Mouse (Mus musculus): ENCODE results near the gene Mapk1. TPM values are rescaled to one million over a fixed set of nuclear protein-coding genes. Genes with fewer than 3 reads are reported as not detected.

Gene Mapk1
- polyA plus RNA-seq, 1 experiment from 2014 or later, result 177 TPM

GRCm38 (mm10) chr16:17029971-17030695 lies 47.0 kb downstream of the Mapk1 start:
- Histone ChIP-seq H3K36me3 (ENCODE audit: control insufficient read depth, insufficient read depth, low read length) (peaks cover 48% of the 10 kb centered on the region), H3K9me3 (ENCODE audit: control insufficient read depth, low read depth, low read length) (no peaks in the 10 kb centered on the region), H3K4me1 (ENCODE audit: control insufficient read depth, insufficient read depth, low read length) (no peaks in the 10 kb centered on the region), H3K9ac (replicated peaks; ENCODE audit: low read depth, low read length) (no peak overlapping the region), H3K4me2 (replicated peaks; ENCODE audit: low read depth, low read length) (no peak overlapping the region), H3K4me3 (ENCODE audit: low read depth, low read length) (no peak overlapping the region), H3K27ac (ENCODE audit: low read length) (no peak overlapping the region), H3K27me3 (ENCODE audit: control insufficient read depth, insufficient read depth, low read length) (no peaks in the 10 kb centered on the region)
- ATAC-seq (ENCODE audit: insufficient number of reproducible peaks, insufficient read depth, low FRiP score, low read depth), result no peak
- 81% methylated on average over 4 of the region's 4 CpGs for WGBS

GRCm38 (mm10) chr16:17033754-17034153 lies 50.6 kb downstream of the Mapk1 start:
- Histone ChIP-seq H3K27me3 (ENCODE audit: control insufficient read depth, insufficient read depth, low read length) (no peaks in the 10 kb centered on the region), H3K4me3 (ENCODE audit: low read depth, low read length) (no peak overlapping the region), H3K9me3 (ENCODE audit: control insufficient read depth, low read depth, low read length) (no peaks in the 10 kb centered on the region), H3K4me1 (ENCODE audit: control insufficient read depth, insufficient read depth, low read length) (no peaks in the 10 kb centered on the region), H3K27ac (ENCODE audit: low read length) (no peak overlapping the region), H3K36me3 (ENCODE audit: control insufficient read depth, insufficient read depth, low read length) (peaks cover 51% of the 10 kb centered on the region), H3K4me2 (replicated peaks; ENCODE audit: low read depth, low read length) (no peak overlapping the region), H3K9ac (replicated peaks; ENCODE audit: low read depth, low read length) (no peak overlapping the region)
- WGBS, result 91% methylated on average over 2 of the region's 2 CpGs
- no peak for ATAC-seq (ENCODE audit: insufficient number of reproducible peaks, insufficient read depth, low FRiP score, low read depth)

- H3K36me3 ChIP-seq (ENCODE audit: control insufficient read depth, insufficient read depth, low read length), result peaks cover 71% of the 10 kb centered on the region
- H3K27ac ChIP-seq (ENCODE audit: low read length), result no peak overlapping the region
- H3K9me3 ChIP-seq (ENCODE audit: control insufficient read depth, low read depth, low read length), result no peaks in the 10 kb centered on the region
- 97% methylated on average over 3 of the region's 3 CpGs for WGBS
- no peak overlapping the region for H3K4me3 ChIP-seq (ENCODE audit: low read depth, low read length)
- no peaks in the 10 kb centered on the region for H3K4me1 ChIP-seq (ENCODE audit: control insufficient read depth, insufficient read depth, low read length)
- ATAC-seq (ENCODE audit: insufficient number of reproducible peaks, insufficient read depth, low FRiP score, low read depth), result no peak
- no peak overlapping the region for H3K9ac ChIP-seq (replicated peaks; ENCODE audit: low read depth, low read length)
- no peaks in the 10 kb centered on the region for H3K27me3 ChIP-seq (ENCODE audit: control insufficient read depth, insufficient read depth, low read length)
- no peak overlapping the region for H3K4me2 ChIP-seq (replicated peaks; ENCODE audit: low read depth, low read length)
These were observed 57.5 kb downstream of the Mapk1 start for GRCm38 (mm10) chr16:17040716-17041115.

GRCm38 (mm10) chr16:17041417-17041816 lies 58.2 kb downstream of the Mapk1 start:
- Histone ChIP-seq H3K36me3 (ENCODE audit: control insufficient read depth, insufficient read depth, low read length) (peaks cover 64% of the 10 kb centered on the region), H3K27me3 (ENCODE audit: control insufficient read depth, insufficient read depth, low read length) (no peaks in the 10 kb centered on the region)
- 89% methylated on average over 1 of the region's 1 CpGs for WGBS

GRCm38 (mm10) chr16:17044320-17044719 lies 61.1 kb downstream of the Mapk1 start:
- Histone ChIP-seq H3K36me3 (ENCODE audit: control insufficient read depth, insufficient read depth, low read length) (peaks cover 56% of the 10 kb centered on the region), H3K4me1 (ENCODE audit: control insufficient read depth, insufficient read depth, low read length) (no peaks in the 10 kb centered on the region)

More at GRCm38 (mm10) chr16:17041417-17041816, 58.2 kb downstream of the Mapk1 start:
- no peak overlapping the region for H3K4me3 ChIP-seq (ENCODE audit: low read depth, low read length)
- H3K9me3 ChIP-seq (ENCODE audit: control insufficient read depth, low read depth, low read length), result no peaks in the 10 kb centered on the region
- H3K27ac ChIP-seq (ENCODE audit: low read length), result no peak overlapping the region
- no peaks in the 10 kb centered on the region for H3K4me1 ChIP-seq (ENCODE audit: control insufficient read depth, insufficient read depth, low read length)
- no peak overlapping the region for H3K4me2 ChIP-seq (replicated peaks; ENCODE audit: low read depth, low read length)
- ATAC-seq (ENCODE audit: insufficient number of reproducible peaks, insufficient read depth, low FRiP score, low read depth), result no peak
- H3K9ac ChIP-seq (replicated peaks; ENCODE audit: low read depth, low read length), result no peak overlapping the region

GRCm38 (mm10) chr16:17045287-17045686 lies 62.1 kb downstream of the Mapk1 start:
- Histone ChIP-seq H3K27ac (ENCODE audit: low read length) (no peak overlapping the region), H3K4me2 (replicated peaks; ENCODE audit: low read depth, low read length) (no peak overlapping the region), H3K9ac (replicated peaks; ENCODE audit: low read depth, low read length) (no peak overlapping the region), H3K27me3 (ENCODE audit: control insufficient read depth, insufficient read depth, low read length) (no peaks in the 10 kb centered on the region), H3K36me3 (ENCODE audit: control insufficient read depth, insufficient read depth, low read length) (peaks cover 46% of the 10 kb centered on the region), H3K9me3 (ENCODE audit: control insufficient read depth, low read depth, low read length) (no peaks in the 10 kb centered on the region), H3K4me1 (ENCODE audit: control insufficient read depth, insufficient read depth, low read length) (no peaks in the 10 kb centered on the region), H3K4me3 (ENCODE audit: low read depth, low read length) (no peak overlapping the region)
- 76% methylated on average over 3 of the region's 3 CpGs for WGBS
- ATAC-seq (ENCODE audit: insufficient number of reproducible peaks, insufficient read depth, low FRiP score, low read depth), result no peak

More at GRCm38 (mm10) chr16:17044320-17044719, 61.1 kb downstream of the Mapk1 start:
- H3K4me2 ChIP-seq (replicated peaks; ENCODE audit: low read depth, low read length), result no peak overlapping the region
- H3K27ac ChIP-seq (ENCODE audit: low read length), result no peak overlapping the region
- H3K4me3 ChIP-seq (ENCODE audit: low read depth, low read length), result no peak overlapping the region
- H3K9me3 ChIP-seq (ENCODE audit: control insufficient read depth, low read depth, low read length), result no peaks in the 10 kb centered on the region
- no peak for ATAC-seq (ENCODE audit: insufficient number of reproducible peaks, insufficient read depth, low FRiP score, low read depth)
- H3K9ac ChIP-seq (replicated peaks; ENCODE audit: low read depth, low read length), result no peak overlapping the region
- H3K27me3 ChIP-seq (ENCODE audit: control insufficient read depth, insufficient read depth, low read length), result no peaks in the 10 kb centered on the region
- WGBS, result 91% methylated on average over 3 of the region's 3 CpGs

GRCm38 (mm10) chr16:17049886-17050285 lies 66.7 kb downstream of the Mapk1 start:
- Histone ChIP-seq H3K4me2 (replicated peaks; ENCODE audit: low read depth, low read length) (no peak overlapping the region), H3K9me3 (ENCODE audit: control insufficient read depth, low read depth, low read length) (no peaks in the 10 kb centered on the region), H3K4me1 (ENCODE audit: control insufficient read depth, insufficient read depth, low read length) (no peaks in the 10 kb centered on the region), H3K36me3 (ENCODE audit: control insufficient read depth, insufficient read depth, low read length) (peaks cover 15% of the 10 kb centered on the region), H3K9ac (replicated peaks; ENCODE audit: low read depth, low read length) (no peak overlapping the region), H3K27ac (ENCODE audit: low read length) (no peak overlapping the region), H3K4me3 (ENCODE audit: low read depth, low read length) (no peak overlapping the region), H3K27me3 (ENCODE audit: control insufficient read depth, insufficient read depth, low read length) (no peaks in the 10 kb centered on the region)
- ATAC-seq (ENCODE audit: insufficient number of reproducible peaks, insufficient read depth, low FRiP score, low read depth), result no peak
- 93% methylated on average over 1 of the region's 1 CpGs for WGBS

- Histone ChIP-seq H3K9me3 (ENCODE audit: control insufficient read depth, low read depth, low read length) (no peaks in the 10 kb centered on the region), H3K9ac (replicated peaks; ENCODE audit: low read depth, low read length) (no peak overlapping the region), H3K27me3 (ENCODE audit: control insufficient read depth, insufficient read depth, low read length) (no peaks in the 10 kb centered on the region), H3K27ac (ENCODE audit: low read length) (no peak overlapping the region), H3K4me3 (ENCODE audit: low read depth, low read length) (no peak overlapping the region), H3K36me3 (ENCODE audit: control insufficient read depth, insufficient read depth, low read length) (peaks cover 15% of the 10 kb centered on the region), H3K4me1 (ENCODE audit: control insufficient read depth, insufficient read depth, low read length) (no peaks in the 10 kb centered on the region), H3K4me2 (replicated peaks; ENCODE audit: low read depth, low read length) (no peak overlapping the region)
- 69% methylated on average over 7 of the region's 7 CpGs for WGBS
- ATAC-seq (ENCODE audit: insufficient number of reproducible peaks, insufficient read depth, low FRiP score, low read depth), result no peak
These were observed 68.9 kb downstream of the Mapk1 start for GRCm38 (mm10) chr16:17052087-17052486.

- WGBS, result 86% methylated on average over 3 of the region's 3 CpGs
- ATAC-seq (ENCODE audit: insufficient number of reproducible peaks, insufficient read depth, low FRiP score, low read depth), result no peak
These were observed 70.7 kb downstream of the Mapk1 start for GRCm38 (mm10) chr16:17053903-17054302.

More at GRCm38 (mm10) chr16:17053903-17054302, 70.7 kb downstream of the Mapk1 start:
- H3K36me3 ChIP-seq (ENCODE audit: control insufficient read depth, insufficient read depth, low read length), result peaks cover 2% of the 10 kb centered on the region; the same call in 1 of the 2 replicates
- no peak overlapping the region for H3K27ac ChIP-seq (ENCODE audit: low read length)
- H3K4me2 ChIP-seq (replicated peaks; ENCODE audit: low read depth, low read length), result no peak overlapping the region
- H3K4me3 ChIP-seq (ENCODE audit: low read depth, low read length), result no peak overlapping the region
- no peaks in the 10 kb centered on the region for H3K4me1 ChIP-seq (ENCODE audit: control insufficient read depth, insufficient read depth, low read length)
- no peaks in the 10 kb centered on the region for H3K27me3 ChIP-seq (ENCODE audit: control insufficient read depth, insufficient read depth, low read length)
- H3K9ac ChIP-seq (replicated peaks; ENCODE audit: low read depth, low read length), result no peak overlapping the region
- H3K9me3 ChIP-seq (ENCODE audit: control insufficient read depth, low read depth, low read length), result no peaks in the 10 kb centered on the region
